Mouse (Mus musculus) lung, adult 2 months (tissue): Measurements from ENCODE around the gene Lrrc74a.

Experiments used
- CTCF ChIP-seq: fragments of 200-500 bp; IDR thresholded peaks from 2 replicates; pipeline ENCODE4 v1.5.1; 2011; ENCODE audit warnings: mild to moderate bottlenecking, low read length, control low read depth; ENCODE audit not compliant: insufficient read depth
- POLR2A ChIP-seq: fragments of 200-500 bp; IDR thresholded peaks from 2 replicates; pipeline ENCODE4 v1.6.1; 2011; ENCODE audit warnings: low read depth, mild to moderate bottlenecking, control low read depth, low read length, borderline replicate concordance; ENCODE audit errors: extremely low read depth

GRCm38 (mm10) chr12:86770927-86771326 lies 36.8 kb downstream of the Lrrc74a start:
- TF ChIP-seq CTCF (no peak), POLR2A (no peak)
